Mouse (Mus musculus): ENCODE measurements around the gene Gm20388. TPM values are rescaled to one million over a fixed set of nuclear protein-coding genes. Genes with fewer than 3 reads are reported as not detected.

Gene Gm20388
- polyA plus RNA-seq, 1 experiment from 2014 or later, result not detected

- Histone ChIP-seq H3K4me2 (replicated peaks) (no peak overlapping the region), H3K4me1 (peaks cover 25% of the 10 kb centered on the region), H3K27ac (replicated peaks) (peak overlapping the region; percentile 35; the same call in 1 of the 2 replicates), H3K36me3 (0 out of 2 replicates have a peak, but pooled peaks cover 4% of the 10 kb centered on the region), H3K9ac (replicated peaks) (no peak overlapping the region), H3K27me3 (no peaks in the 10 kb centered on the region), H3K9me3 (no peaks in the 10 kb centered on the region), H3K4me3 (no peak overlapping the region)
- 80% methylated on average over 16 of the region's 16 CpGs for WGBS
- ATAC-seq (replicated peaks), result no peak
These were observed 2901.3 kb downstream of the Gm20388 start for GRCm38 (mm10) chr8:122811870-122812494.

- H3K4me3 ChIP-seq, result no peak overlapping the region
These were observed 2902.1 kb downstream of the Gm20388 start for GRCm38 (mm10) chr8:122812610-122813250.

GRCm38 (mm10) chr8:122814608-122815007, 2904.0 kb downstream of the Gm20388 start:
- Histone ChIP-seq H3K27me3 (no peaks in the 10 kb centered on the region), H3K9ac (replicated peaks) (no peak overlapping the region), H3K4me2 (replicated peaks) (no peak overlapping the region), H3K27ac (replicated peaks) (peak overlapping the region; percentile 35), H3K4me3 (no peak overlapping the region), H3K9me3 (no peaks in the 10 kb centered on the region), H3K36me3 (0 out of 2 replicates have a peak, but pooled peaks cover 4% of the 10 kb centered on the region), H3K4me1 (peaks cover 15% of the 10 kb centered on the region)
- no peak for ATAC-seq (replicated peaks)
- 10% methylated on average over 7 of the region's 7 CpGs for WGBS

More at GRCm38 (mm10) chr8:122812610-122813250, 2902.1 kb downstream of the Gm20388 start:
- Histone ChIP-seq H3K4me1 (peaks cover 21% of the 10 kb centered on the region), H3K27me3 (no peaks in the 10 kb centered on the region), H3K36me3 (0 out of 2 replicates have a peak, but pooled peaks cover 4% of the 10 kb centered on the region), H3K27ac (replicated peaks) (peak overlapping the region; percentile 35; the same call in 1 of the 2 replicates), H3K9me3 (no peaks in the 10 kb centered on the region), H3K4me2 (replicated peaks) (no peak overlapping the region), H3K9ac (replicated peaks) (no peak overlapping the region)
- ATAC-seq (replicated peaks), result peak; percentile 58
- 78% methylated on average over 14 of the region's 14 CpGs for WGBS

GRCm38 (mm10) chr8:122816965-122817364, 2906.3 kb downstream of the Gm20388 start:
- Histone ChIP-seq H3K9me3 (no peaks in the 10 kb centered on the region), H3K4me3 (no peak overlapping the region), H3K36me3 (0 out of 2 replicates have a peak, but pooled peaks cover 4% of the 10 kb centered on the region), H3K4me2 (replicated peaks) (no peak overlapping the region), H3K27me3 (no peaks in the 10 kb centered on the region), H3K4me1 (peaks cover 14% of the 10 kb centered on the region), H3K27ac (replicated peaks) (no peak overlapping the region), H3K9ac (replicated peaks) (no peak overlapping the region)
- 91% methylated on average over 6 of the region's 6 CpGs for WGBS
- ATAC-seq (replicated peaks), result no peak

GRCm38 (mm10) chr8:122817724-122818496, 2907.3 kb downstream of the Gm20388 start:
- H3K27ac ChIP-seq (replicated peaks), result no peak overlapping the region
- H3K36me3 ChIP-seq, result 0 out of 2 replicates have a peak, but pooled peaks cover 4% of the 10 kb centered on the region
- peaks cover 12% of the 10 kb centered on the region for H3K4me1 ChIP-seq
- ATAC-seq (replicated peaks), result no peak
- no peak overlapping the region for H3K9ac ChIP-seq (replicated peaks)
- no peaks in the 10 kb centered on the region for H3K27me3 ChIP-seq
- H3K9me3 ChIP-seq, result no peaks in the 10 kb centered on the region
- H3K4me3 ChIP-seq, result no peak overlapping the region
- no peak overlapping the region for H3K4me2 ChIP-seq (replicated peaks)
- WGBS, result 41% methylated on average over 13 of the region's 13 CpGs

- no peak for ATAC-seq (replicated peaks)
These were observed 2909.1 kb downstream of the Gm20388 start for GRCm38 (mm10) chr8:122819776-122820175.

GRCm38 (mm10) chr8:122824571-122824970, 2913.9 kb downstream of the Gm20388 start:
- Histone ChIP-seq H3K9ac (replicated peaks) (no peak overlapping the region), H3K4me2 (replicated peaks) (no peak overlapping the region), H3K4me3 (no peak overlapping the region), H3K4me1 (peaks cover 16% of the 10 kb centered on the region), H3K36me3 (no peaks in the 10 kb centered on the region), H3K9me3 (no peaks in the 10 kb centered on the region), H3K27me3 (no peaks in the 10 kb centered on the region), H3K27ac (replicated peaks) (peak overlapping the region; percentile 64)
- 0 out of 2 replicates have a peak, but pooled peaks have one; percentile 41 for ATAC-seq (replicated peaks)
- 26% methylated on average over 5 of the region's 5 CpGs for WGBS

More at GRCm38 (mm10) chr8:122819776-122820175, 2909.1 kb downstream of the Gm20388 start:
- Histone ChIP-seq H3K36me3 (no peaks in the 10 kb centered on the region), H3K9ac (replicated peaks) (no peak overlapping the region), H3K4me2 (replicated peaks) (no peak overlapping the region), H3K4me1 (peaks cover 16% of the 10 kb centered on the region), H3K4me3 (no peak overlapping the region), H3K27ac (replicated peaks) (no peak overlapping the region), H3K27me3 (no peaks in the 10 kb centered on the region), H3K9me3 (no peaks in the 10 kb centered on the region)
- 83% methylated on average over 11 of the region's 11 CpGs for WGBS

GRCm38 (mm10) chr8:122824986-122825385, 2914.3 kb downstream of the Gm20388 start:
- Histone ChIP-seq H3K27ac (replicated peaks) (peak overlapping the region; percentile 64; the same call in 1 of the 2 replicates), H3K9ac (replicated peaks) (no peak overlapping the region), H3K36me3 (no peaks in the 10 kb centered on the region), H3K4me3 (no peak overlapping the region), H3K9me3 (no peaks in the 10 kb centered on the region), H3K27me3 (no peaks in the 10 kb centered on the region), H3K4me1 (peaks cover 16% of the 10 kb centered on the region), H3K4me2 (replicated peaks) (no peak overlapping the region)
- 72% methylated on average over 9 of the region's 9 CpGs for WGBS
- no peak for ATAC-seq (replicated peaks)

GRCm38 (mm10) chr8:122825408-122825807, 2914.8 kb downstream of the Gm20388 start:
- 69% methylated on average over 8 of the region's 8 CpGs for WGBS
- no peak overlapping the region for H3K4me3 ChIP-seq
- H3K36me3 ChIP-seq, result no peaks in the 10 kb centered on the region
- peaks cover 18% of the 10 kb centered on the region for H3K4me1 ChIP-seq
- no peak overlapping the region for H3K4me2 ChIP-seq (replicated peaks)
- no peak overlapping the region for H3K9ac ChIP-seq (replicated peaks)
- H3K9me3 ChIP-seq, result no peaks in the 10 kb centered on the region
- no peaks in the 10 kb centered on the region for H3K27me3 ChIP-seq
- no peak overlapping the region for H3K27ac ChIP-seq (replicated peaks)
- ATAC-seq (replicated peaks), result no peak

GRCm38 (mm10) chr8:122829396-122829795, 2918.8 kb downstream of the Gm20388 start:
- Histone ChIP-seq H3K9me3 (no peaks in the 10 kb centered on the region), H3K4me1 (peaks cover 11% of the 10 kb centered on the region), H3K36me3 (no peaks in the 10 kb centered on the region), H3K4me3 (no peak overlapping the region), H3K27me3 (no peaks in the 10 kb centered on the region), H3K27ac (replicated peaks) (no peak overlapping the region), H3K9ac (replicated peaks) (no peak overlapping the region), H3K4me2 (replicated peaks) (no peak overlapping the region)
- 78% methylated on average over 3 of the region's 3 CpGs for WGBS
- no peak for ATAC-seq (replicated peaks)

GRCm38 (mm10) chr8:122830349-122831061, 2919.9 kb downstream of the Gm20388 start:
- H3K4me1 ChIP-seq, result peaks cover 3% of the 10 kb centered on the region; the same call in 1 of the 2 replicates
- no peak overlapping the region for H3K4me3 ChIP-seq
- H3K36me3 ChIP-seq, result no peaks in the 10 kb centered on the region
- H3K9ac ChIP-seq (replicated peaks), result no peak overlapping the region
- WGBS, result 41% methylated on average over 8 of the region's 8 CpGs
- no peak overlapping the region for H3K4me2 ChIP-seq (replicated peaks)
- ATAC-seq (replicated peaks), result peak; percentile 79
- no peaks in the 10 kb centered on the region for H3K9me3 ChIP-seq
- no peak overlapping the region for H3K27ac ChIP-seq (replicated peaks)
- no peaks in the 10 kb centered on the region for H3K27me3 ChIP-seq

Measured in forebrain, embryonic 15.5 days (tissue).